Mouse (Mus musculus): ENCODE measurements around the gene Noto.

Gene Noto

DNA sequence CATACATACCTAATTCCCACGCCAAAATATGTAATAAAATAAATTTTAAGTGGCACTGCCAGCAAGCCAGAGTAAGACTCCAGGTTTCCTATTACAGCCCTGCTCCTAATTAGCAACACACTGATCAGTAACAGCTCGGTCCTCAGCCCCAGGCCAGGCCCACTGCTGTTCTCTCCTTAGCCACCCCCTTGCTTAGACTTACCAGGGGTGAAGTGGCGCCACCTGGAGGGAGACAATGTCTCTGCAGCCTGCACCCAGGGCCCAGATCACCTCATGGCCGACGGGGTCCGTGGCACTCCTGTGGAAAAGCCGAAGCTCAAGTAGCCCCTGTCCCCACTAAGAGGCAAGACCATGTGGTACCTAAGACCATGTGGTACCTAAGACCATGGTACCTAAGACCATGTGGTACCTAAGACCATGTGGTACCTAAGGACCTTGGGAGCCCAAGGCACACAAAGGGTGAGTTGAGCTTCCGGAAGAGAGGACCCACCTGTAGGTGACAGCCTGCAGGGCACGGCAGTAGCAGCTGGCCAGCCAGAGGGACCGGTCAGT, 53.8 kb downstream of the Noto start:
- DNase-seq (ENCODE audit: low read depth): no peak

DNA sequence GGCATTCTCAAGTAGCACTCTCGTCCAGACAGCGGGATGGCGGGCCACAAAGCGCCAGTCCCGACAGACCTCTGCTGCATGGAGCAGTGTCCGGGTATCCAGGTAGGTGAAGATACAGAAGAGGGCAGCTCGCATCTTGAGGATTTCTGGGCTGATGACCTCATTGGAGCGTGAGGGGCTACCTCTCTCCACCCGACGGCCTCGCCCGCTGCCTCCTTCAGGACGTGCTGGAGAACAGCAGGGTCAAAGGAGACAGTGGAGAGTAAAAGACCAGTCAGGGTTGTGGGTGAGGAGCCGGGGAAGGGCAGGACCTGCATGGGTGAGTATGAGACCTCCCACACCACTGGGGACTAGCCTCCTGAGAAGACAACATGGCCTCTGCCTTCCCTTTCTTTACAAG, 54.7 kb downstream of the Noto start:
- no peak for DNase-seq (ENCODE audit: low read depth)
